Mouse (Mus musculus) adrenal gland, adult 8-10 months (tissue): ENCODE results near the gene Gm11562. TPM values are rescaled to one million over a fixed set of nuclear protein-coding genes. Genes with fewer than 3 reads are reported as not detected.
"Not testable (repeated sequence)": the region's sequence is repeated elsewhere in the genome, so short reads cannot be mapped to it uniquely, and the experiment has no call there.

Experiments used
- DNase-seq: peaks from one replicate; pipeline ENCODE4 v3.0.0; 2022
- total RNA-seq, 4 experiments: library from RNA; stranded (reverse); gene quantifications; 2 replicates each; pipeline ENCODE4 v1.2.4; 2022

The Gm11562 gene
- not detected for total RNA-seq

GRCm38 (mm10) chr11:99620335-99620734 lies at the start of gene Gm11562:
Gene Gm11562 (minus strand): TSS chr11:99620435.
- DNase-seq: no peak

DNA sequence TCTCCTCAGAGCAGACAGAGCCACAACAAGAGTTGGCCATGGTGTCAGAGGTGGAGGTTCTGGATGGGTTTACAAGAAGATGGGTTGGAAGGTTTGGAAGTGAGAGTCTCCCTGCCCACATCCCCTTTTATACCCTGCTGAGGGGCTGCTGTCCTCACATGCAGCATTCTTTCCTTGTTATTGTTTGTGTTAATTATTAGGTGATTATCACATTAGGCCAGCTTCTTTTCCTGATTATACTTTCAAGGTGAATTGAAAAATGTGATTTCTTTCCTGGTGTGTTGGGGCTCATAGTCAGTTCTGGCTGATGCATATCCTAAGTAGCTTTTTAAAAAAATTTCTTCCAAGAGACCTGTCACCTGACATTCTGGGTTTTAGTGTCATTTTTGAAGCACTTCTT lies 45.6 kb upstream of the Gm11562 start, which contains the start of gene Krtap4-6:
Gene Krtap4-6 (minus strand): TSS at position 101 of the 400 bp plus-strand sequence.
- DNase-seq: no peak

DNA sequence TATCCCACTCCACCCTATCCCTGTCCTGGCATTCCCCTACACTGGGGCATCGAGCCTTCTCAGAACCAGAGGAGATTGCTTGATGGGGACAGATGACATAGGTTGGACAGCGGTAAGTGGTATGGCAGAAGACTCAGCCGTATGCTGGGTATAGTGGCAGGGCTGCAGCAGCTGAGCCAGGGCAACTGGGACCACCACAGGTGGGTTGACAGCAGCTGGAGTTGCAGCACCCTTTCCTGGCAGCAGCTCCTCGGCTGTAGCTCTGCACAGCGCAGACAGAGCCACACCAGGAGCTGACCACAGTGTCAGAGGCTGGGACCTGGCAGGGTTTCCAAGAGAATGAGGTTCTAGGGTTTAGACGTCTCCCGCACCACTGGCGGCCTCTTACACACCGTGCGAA lies 42.6 kb upstream of the Gm11562 start:
- no peak for DNase-seq

DNA sequence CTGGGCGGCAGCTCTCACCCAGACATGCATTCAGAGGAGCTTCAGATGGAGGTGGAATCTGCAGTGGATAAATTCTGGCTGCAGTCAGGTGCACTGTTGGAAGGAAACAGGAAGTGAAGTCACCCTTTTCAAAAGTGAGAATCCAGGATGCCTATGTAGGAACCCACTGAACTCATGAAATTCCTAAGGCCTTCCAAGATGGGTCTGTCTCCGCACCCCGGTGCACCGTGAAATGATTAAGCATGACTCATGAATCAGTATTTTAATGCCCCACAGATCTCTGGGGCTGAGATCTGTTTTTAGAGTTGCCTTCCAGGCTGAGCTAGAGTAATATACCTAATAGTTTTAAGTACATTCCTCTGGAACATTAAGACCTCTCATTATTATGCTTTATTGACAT lies 39.0 kb upstream of the Gm11562 start:
- no peak for DNase-seq

DNA sequence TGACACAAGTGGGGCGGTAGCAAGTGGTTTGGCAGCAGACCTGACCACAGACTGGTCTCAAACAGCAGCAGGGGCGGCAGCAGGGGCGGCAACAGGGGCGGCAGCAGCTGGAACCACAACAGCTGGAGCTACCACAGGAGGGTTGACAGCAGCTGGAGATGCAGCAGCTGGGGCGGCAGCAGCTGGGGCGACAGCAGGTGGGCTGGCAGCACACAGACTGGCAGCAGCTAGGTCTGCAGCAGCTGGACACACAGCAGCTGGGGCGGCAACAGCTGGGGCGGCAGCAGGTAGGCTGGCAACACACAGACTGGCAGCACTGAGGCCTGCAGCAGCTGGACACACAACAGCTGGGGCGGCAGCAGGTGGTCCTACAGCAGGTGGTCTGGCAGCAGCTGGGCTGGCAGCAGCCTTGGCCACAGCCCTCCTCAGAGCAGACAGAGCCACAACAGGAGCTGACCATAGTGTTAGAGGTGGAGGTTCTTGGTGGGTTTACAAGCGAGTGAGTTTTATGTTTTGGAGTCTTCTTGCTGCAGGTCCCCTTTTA lies 38.3 kb upstream of the Gm11562 start, which contains the start of gene Gm11563:
Gene Gm11563 (minus strand): TSS at position 494 of the 544 bp plus-strand sequence.
- not testable (repeated sequence) for DNase-seq

- no peak for DNase-seq
These were observed 36.8 kb upstream of the Gm11562 start for GRCm38 (mm10) chr11:99657051-99657450.

DNA sequence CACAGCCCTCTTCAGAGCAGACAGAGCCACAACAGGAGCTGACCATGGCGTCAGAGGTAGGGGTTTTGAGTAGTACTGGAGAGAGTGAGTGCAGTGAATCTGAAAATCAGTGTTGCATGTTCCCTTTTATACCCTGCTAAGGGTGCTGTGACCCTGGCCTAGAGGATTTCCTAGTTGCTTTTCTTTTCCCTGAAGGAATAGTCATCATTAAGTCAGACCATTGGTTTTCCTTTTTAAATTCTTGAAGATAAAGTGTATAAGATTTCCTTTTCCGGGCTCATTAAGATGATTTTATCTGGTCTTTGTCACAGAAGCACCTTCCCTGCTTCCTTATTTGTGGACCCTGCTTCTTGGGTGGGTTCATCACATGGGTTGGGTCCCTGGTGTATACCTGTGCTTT lies 29.9 kb upstream of the Gm11562 start, which contains the start of gene Gm11555:
Gene Gm11555 (minus strand): TSS at position 101 of the 400 bp plus-strand sequence.
- no peak for DNase-seq

DNA sequence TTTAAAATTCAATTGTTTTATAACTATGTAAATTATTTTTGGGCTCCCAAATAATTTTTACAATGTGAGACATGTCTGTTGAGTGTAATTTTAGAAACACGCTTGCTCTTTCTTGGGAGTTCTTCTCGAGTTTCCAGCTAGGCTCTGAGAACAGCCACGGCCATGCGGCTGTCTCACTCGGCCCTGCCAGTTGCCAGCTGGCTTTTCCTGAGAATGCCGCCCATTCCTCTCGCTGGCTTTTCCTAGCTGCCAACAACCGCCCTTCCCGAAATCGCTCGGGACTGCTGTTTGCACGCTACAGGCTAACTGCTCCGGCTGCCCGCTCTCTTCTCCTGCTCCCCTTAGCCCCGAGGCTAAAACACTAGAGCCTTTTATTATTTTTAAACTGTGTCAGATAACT lies 26.2 kb upstream of the Gm11562 start:
- DNase-seq: no peak

- DNase-seq: no peak
These were observed 24.1 kb upstream of the Gm11562 start for GRCm38 (mm10) chr11:99644351-99644750.

DNA sequence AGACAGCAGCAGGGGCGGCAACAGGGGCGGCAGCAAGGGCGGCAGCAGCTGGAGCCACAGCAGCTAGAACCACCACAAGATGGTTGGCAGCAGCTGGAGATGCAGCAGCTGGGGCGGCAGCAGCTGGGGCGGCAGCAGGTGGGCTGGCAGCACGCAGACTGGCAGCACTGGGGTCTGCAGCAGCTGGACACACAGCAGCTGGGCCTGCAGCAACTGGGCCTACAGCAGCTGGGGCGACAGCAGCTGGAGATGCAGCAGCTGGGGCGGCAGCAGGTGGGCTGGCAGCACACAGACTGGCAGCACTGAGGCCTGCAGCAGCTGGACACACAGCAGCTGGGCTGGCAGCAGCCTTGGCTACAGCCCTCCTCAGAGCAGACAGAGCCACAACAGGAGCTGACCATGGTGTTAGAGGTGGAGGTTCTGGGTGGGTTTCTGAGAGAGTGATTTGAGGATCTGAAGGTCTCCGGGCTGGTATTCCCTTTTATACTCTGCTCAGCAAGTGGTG lies 23.5 kb upstream of the Gm11562 start, which contains the start of gene Krtap4-7:
Gene Krtap4-7 (minus strand): TSS at position 455 of the 505 bp plus-strand sequence.
- not testable (repeated sequence) for DNase-seq

DNA sequence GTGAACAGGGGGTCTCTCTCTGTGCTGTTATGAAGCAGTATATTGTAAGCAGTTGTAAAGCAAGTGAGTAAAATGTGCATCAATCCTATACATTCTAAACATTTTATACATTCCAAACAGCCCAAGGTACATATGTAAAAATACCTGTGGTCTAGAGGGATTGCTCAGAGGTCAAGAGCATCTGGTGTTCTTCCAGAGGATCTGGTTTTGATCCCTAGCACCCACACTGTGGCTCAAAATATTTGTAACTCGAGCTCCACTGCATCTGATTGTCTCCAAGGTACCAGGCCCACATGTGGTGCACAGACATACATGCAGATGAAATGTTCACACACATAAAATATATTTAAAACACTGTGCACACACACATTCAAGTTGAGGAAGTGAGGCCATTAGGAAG lies 20.7 kb upstream of the Gm11562 start:
- no peak for DNase-seq

DNA sequence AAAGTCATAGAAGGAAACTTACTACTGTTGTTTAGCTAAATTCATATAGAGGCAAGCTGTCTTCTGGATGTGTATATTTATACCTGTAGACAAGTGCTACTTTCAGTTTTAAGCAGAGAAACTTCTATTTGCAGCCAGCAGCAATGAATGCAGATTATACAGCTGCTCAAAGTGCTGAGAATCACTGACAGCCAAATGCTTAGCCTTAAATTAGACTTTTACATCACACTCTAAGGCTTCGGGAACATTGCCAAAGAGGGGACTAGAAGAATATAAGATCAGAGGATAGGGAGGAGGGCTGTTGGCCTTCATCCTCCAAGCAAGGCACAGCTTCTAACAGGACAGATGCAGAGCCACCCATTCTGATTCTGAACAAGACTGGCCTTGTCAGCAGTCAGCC lies 16.9 kb upstream of the Gm11562 start:
- no peak for DNase-seq

DNA sequence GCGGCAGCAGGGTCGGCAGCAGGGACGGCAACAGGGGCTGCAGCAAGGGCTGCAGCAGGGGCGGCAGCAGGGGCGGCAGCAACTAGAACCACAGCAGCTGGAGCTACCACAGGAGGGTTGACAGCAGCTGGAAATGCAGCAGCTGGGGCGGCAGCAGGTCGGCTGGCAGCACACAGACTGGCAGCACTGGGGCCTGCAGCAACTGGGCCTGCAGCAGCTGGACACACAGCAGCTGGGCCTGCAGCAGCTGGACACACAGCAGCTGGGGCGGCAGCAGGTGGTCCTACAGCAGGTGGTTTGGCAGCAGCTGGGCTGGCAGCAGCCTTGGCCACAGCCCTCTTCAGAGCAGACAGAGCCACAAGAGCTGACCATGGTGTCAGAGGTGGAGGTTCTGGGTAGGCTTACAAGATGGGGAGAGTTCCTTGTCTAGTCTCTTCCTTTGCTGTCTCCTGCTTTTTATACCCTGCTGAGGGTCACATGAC lies 14.5 kb upstream of the Gm11562 start, which contains the start of gene Krtap4-2:
Gene Krtap4-2 (minus strand): TSS at position 432 of the 482 bp plus-strand sequence.
- DNase-seq: no peak

- DNase-seq: no peak
These were observed 13.1 kb upstream of the Gm11562 start for GRCm38 (mm10) chr11:99633293-99633692.

GRCm38 (mm10) chr11:99630890-99631289 lies 10.7 kb upstream of the Gm11562 start:
- DNase-seq: no peak

- no peak for DNase-seq
These were observed 7.9 kb upstream of the Gm11562 start, which contains the start of gene Krtap4-1 for GRCm38 (mm10) chr11:99628138-99628537. Gene Krtap4-1 (minus strand): TSS chr11:99628238.

GRCm38 (mm10) chr11:99614796-99615363 lies 5.4 kb downstream of the Gm11562 start, which contains the start of gene Krtap2-4:
Gene Krtap2-4 (minus strand): TSS chr11:99614846.
- no peak for DNase-seq

DNA sequence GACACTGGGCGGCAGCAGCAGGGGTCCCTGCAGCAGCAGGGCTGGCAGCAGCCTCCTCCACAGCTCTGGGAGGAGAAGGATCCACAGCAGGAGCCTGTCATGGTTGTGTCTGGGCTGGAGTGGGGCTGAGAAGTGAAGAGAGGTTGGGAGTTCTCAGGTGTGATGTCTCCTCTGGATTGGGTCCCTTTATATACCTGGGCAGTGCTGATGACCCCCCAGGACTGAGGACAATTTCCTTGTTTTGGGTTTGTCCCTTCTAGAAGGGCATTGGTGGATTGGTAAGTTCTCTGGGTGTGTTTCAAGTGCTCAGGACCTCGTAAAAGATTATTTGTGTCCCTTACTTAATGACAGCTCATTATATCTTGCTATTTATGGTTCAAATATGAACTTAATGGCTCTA lies 10.1 kb downstream of the Gm11562 start, which contains the start of gene Gm11937:
Gene Gm11937 (minus strand): TSS at position 101 of the 400 bp plus-strand sequence.
- DNase-seq: not testable (repeated sequence)

DNA sequence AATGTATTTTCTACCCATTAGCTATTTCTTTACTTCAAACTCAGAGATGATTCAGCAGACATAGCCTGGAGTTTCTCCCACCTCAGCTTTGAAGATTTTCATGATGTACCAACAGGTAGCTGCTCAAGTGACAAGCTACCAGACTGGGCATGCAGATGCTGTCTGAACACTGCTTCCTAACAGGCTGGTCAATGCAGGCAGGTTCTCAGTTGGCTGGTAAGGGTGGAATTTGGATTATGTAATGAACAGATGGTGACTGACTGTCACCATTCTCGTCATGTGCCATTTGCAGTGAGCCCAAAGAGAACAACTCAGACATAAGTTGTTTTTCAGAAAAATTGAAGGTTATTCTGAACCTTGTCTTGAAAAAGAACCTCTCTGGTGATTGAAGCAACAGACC lies 11.1 kb downstream of the Gm11562 start:
- DNase-seq: no peak

- not testable (repeated sequence) for DNase-seq
These were observed 17.0 kb downstream of the Gm11562 start, which contains the start of gene Gm11938 for GRCm38 (mm10) chr11:99603208-99603607. Gene Gm11938 (minus strand): TSS chr11:99603308.

GRCm38 (mm10) chr11:99597742-99598141 lies 22.5 kb downstream of the Gm11562 start, which contains the start of gene Krtap9-3:
Gene Krtap9-3 (minus strand): TSS chr11:99598105.
- DNase-seq: not testable (repeated sequence)

GRCm38 (mm10) chr11:99590981-99591380 lies 29.3 kb downstream of the Gm11562 start, which contains the start of gene Krtap1-3:
Gene Krtap1-3 (minus strand): TSS chr11:99591339.
- no peak for DNase-seq

DNA sequence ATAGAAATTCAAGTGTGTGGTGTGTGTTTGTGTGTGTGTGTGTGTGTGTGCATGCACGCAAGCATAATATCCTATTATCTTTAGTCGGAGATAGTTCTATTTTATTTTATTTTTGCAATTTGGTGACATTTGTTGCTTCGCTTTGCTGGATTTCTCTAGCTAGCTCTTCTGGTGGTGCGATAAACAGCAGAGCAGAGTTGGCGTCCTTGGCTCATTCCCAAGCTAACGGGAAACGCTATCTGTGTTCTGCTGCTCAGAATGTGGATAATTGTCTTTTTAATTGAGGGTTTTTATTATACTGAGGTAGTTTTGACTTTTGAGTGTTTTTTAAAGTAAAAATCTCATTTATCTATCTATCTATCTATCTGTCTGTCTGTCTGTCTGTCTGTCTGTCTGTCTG lies 35.1 kb downstream of the Gm11562 start:
- DNase-seq: no peak
